Mouse (Mus musculus): ENCODE measurements around the gene Susd6.
"Not testable (repeated sequence)": the region's sequence is repeated elsewhere in the genome, so short reads cannot be mapped to it uniquely, and the experiment has no call there.

Susd6 gene

GRCm38 (mm10) chr12:80814529-80814928, 24.2 kb downstream of the Susd6 start:
- DNase-seq = no peak

GRCm38 (mm10) chr12:80815298-80815697, 25.0 kb downstream of the Susd6 start:
- no peak for DNase-seq

- DNase-seq = no peak
These were observed 25.6 kb downstream of the Susd6 start for GRCm38 (mm10) chr12:80815893-80816292.

GRCm38 (mm10) chr12:80816380-80817086, 26.2 kb downstream of the Susd6 start:
- peak; percentile 94 to 95 for DNase-seq

GRCm38 (mm10) chr12:80817697-80818235, 27.5 kb downstream of the Susd6 start:
- no peak for DNase-seq

GRCm38 (mm10) chr12:80819020-80819419, 28.7 kb downstream of the Susd6 start:
- not testable (repeated sequence) for DNase-seq

GRCm38 (mm10) chr12:80821312-80822007, 31.1 kb downstream of the Susd6 start:
- no peak for DNase-seq

- DNase-seq = no peak
These were observed 32.2 kb downstream of the Susd6 start for GRCm38 (mm10) chr12:80822533-80822932.

GRCm38 (mm10) chr12:80824202-80824601, 33.9 kb downstream of the Susd6 start:
- no peak for DNase-seq

GRCm38 (mm10) chr12:80826423-80826822, 36.1 kb downstream of the Susd6 start:
- no peak for DNase-seq

- DNase-seq = peak; percentile 42
These were observed 37.2 kb downstream of the Susd6 start for GRCm38 (mm10) chr12:80827464-80828015.

GRCm38 (mm10) chr12:80828020-80828419, 37.7 kb downstream of the Susd6 start:
- DNase-seq = no peak

- no peak for DNase-seq
These were observed 38.6 kb downstream of the Susd6 start for GRCm38 (mm10) chr12:80828951-80829350.

- no peak for DNase-seq
These were observed 39.9 kb downstream of the Susd6 start for GRCm38 (mm10) chr12:80830211-80830610.

- DNase-seq = no peak
These were observed 40.5 kb downstream of the Susd6 start for GRCm38 (mm10) chr12:80830820-80831219.

GRCm38 (mm10) chr12:80832313-80832712, 42.0 kb downstream of the Susd6 start:
- no peak for DNase-seq

- DNase-seq = no peak
These were observed 43.2 kb downstream of the Susd6 start for GRCm38 (mm10) chr12:80833541-80833940.

GRCm38 (mm10) chr12:80834156-80834900, 44.0 kb downstream of the Susd6 start:
- DNase-seq = peak; percentile 67 to 71

- no peak for DNase-seq
These were observed 44.7 kb downstream of the Susd6 start for GRCm38 (mm10) chr12:80834901-80835570.

- no peak for DNase-seq
These were observed 47.3 kb downstream of the Susd6 start for GRCm38 (mm10) chr12:80837614-80838013.

GRCm38 (mm10) chr12:80838271-80838670, 48.0 kb downstream of the Susd6 start:
- DNase-seq = no peak

GRCm38 (mm10) chr12:80838787-80839186, 48.5 kb downstream of the Susd6 start:
- no peak for DNase-seq
